9 mouse cellular contexts compared by ENCODE assay signal in the genomic region with DNA sequence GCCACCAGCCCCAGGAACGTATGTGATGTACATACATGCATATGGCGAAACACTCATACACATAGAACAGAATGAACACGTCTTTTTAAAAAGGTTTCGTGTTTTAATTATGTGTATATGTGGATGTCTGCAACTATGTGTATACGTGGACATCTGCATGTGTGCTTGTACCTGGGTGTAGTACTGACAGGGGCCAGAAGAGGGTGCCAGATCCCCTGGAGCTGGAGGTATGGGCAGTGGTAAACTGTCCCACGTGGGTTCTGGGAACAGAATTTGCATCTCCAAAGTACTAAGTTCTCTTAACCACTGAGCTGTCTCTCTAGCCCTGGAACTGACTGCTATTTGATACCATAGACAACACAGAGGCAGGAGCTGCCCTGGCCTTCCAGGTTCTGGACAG. TPM values are rescaled to one million over a fixed set of nuclear protein-coding genes. Genes with fewer than 3 reads are reported as not detected.
A peak's percentile ranks its signal among the peaks of the same experiment; 100 is the strongest.
DNase-seq lines count a peak whose midpoint lies in the region; ATAC-seq and TF ChIP-seq lines count a peak whose summit lies in the region.
"Had no signal": no experiment of that assay in that cellular context is flagged by ENCODE, and none has a peak within 500 bp of the region (broad histone marks: within the 10 kb centered on the region; RNA-seq: fewer than 3 reads in every experiment).

No protein-coding gene starts in this region.

- no peak overlapping the region for H3K4me2 ChIP-seq in lung, postnatal 0 days (replicated peaks; ENCODE audit: low read depth, low read length)
- H3K4me2 ChIP-seq in intestine, embryonic 15.5 days (replicated peaks), result no peak overlapping the region

- no peaks in the 10 kb centered on the region for H3K9me3 ChIP-seq in lung, postnatal 0 days (ENCODE audit: low read length)
- no peaks in the 10 kb centered on the region for H3K9me3 ChIP-seq in intestine, embryonic 15.5 days

- peak; percentile 72 for TF ChIP-seq CTCF in lung, postnatal 0 days (IDR thresholded peaks at IDR 0.05)

- no peak for TF ChIP-seq EP300 in lung, postnatal 0 days (IDR thresholded peaks at IDR 0.05)

- no peaks in the 10 kb centered on the region for H3K36me3 ChIP-seq in lung, postnatal 0 days (ENCODE audit: insufficient read depth, low read length)
- no peaks in the 10 kb centered on the region for H3K36me3 ChIP-seq in intestine, embryonic 15.5 days

- H3K27me3 ChIP-seq in lung, postnatal 0 days (replicated peaks; ENCODE audit: insufficient read depth, low read length), result no peaks in the 10 kb centered on the region
- H3K27me3 ChIP-seq in intestine, embryonic 15.5 days (replicated peaks), result no peaks in the 10 kb centered on the region

- H3K4me1 ChIP-seq in lung, postnatal 0 days (ENCODE audit: insufficient read depth, low read depth, low read length), result peaks cover 5% of the 10 kb centered on the region; the same call in 1 of the 2 replicates
- H3K4me1 ChIP-seq in intestine, embryonic 15.5 days (replicated peaks), result no peaks in the 10 kb centered on the region

- H3K27ac ChIP-seq in lung, postnatal 0 days (ENCODE audit: low read length), result no peak overlapping the region
- no peak overlapping the region for H3K27ac ChIP-seq in intestine, embryonic 15.5 days

- WGBS in lung, postnatal 0 days, result 77% methylated on average over 6 of the region's 6 CpGs
- 69% methylated on average over 6 of the region's 6 CpGs for whole genome bisulfite sequencing in intestine, embryonic 15.5 days

- no peak overlapping the region for H3K4me3 ChIP-seq in lung, postnatal 0 days (ENCODE audit: low read depth, low read length)
- H3K4me3 ChIP-seq in intestine, embryonic 15.5 days (replicated peaks), result no peak overlapping the region

- no peak for ATAC-seq in lung, postnatal 0 days
- no peak for ATAC-seq in intestine, embryonic 15.5 days

- no peak overlapping the region for H3K9ac ChIP-seq in lung, postnatal 0 days (replicated peaks; ENCODE audit: low read depth)
- H3K9ac ChIP-seq in intestine, embryonic 15.5 days, result no peak overlapping the region

- peak; percentile 58 for DNase-seq in gastrocnemius, postnatal 10 days
- no peak for DNase-seq in gastrocnemius, postnatal 25 days
- peak; percentile 56 for DNase-seq in right cerebral cortex, postnatal 14 days
- no peak for DNase-seq in right cerebral cortex, adult 2 months (ENCODE audit: low spot score in 2 of 2)
- DNase-seq in cerebellum, postnatal 25 days, result peak; percentile 63 to 77
- DNase-seq in lung, postnatal 0 days (ENCODE audit: low spot score), result no peak
- no peak for DNase-seq in ovary, postnatal 10 days (ENCODE audit: low spot score)

RNA-seq across cellular contexts. Expression of a gene that starts 30.4 kb away (rescaled TPM):
- under 1 TPM in 1 of 2 experiments, not detected in 1; 0.23 TPM for total RNA-seq in gastrocnemius, postnatal 10 days (2021)
- under 1 TPM in 1 of 2 experiments, not detected in 1; 0.29 TPM for total RNA-seq in gastrocnemius, postnatal 25 days (2021)
- 1.2 and 2.2 TPM in 2 replicates for polyA plus RNA-seq in lung, postnatal 0 days (2015; fragmentation: Nextera tagmentation; extraction: Ambion mirVana)
- 0.20 and 0.34 TPM in 2 replicates for polyA plus RNA-seq in intestine, embryonic 15.5 days (2015; fragmentation: Nextera tagmentation; extraction: Ambion mirVana)
- total RNA-seq: layer of hippocampus, postnatal 25 days had no signal

RNA-seq across cellular contexts. Expression of a gene that starts 58.8 kb away (rescaled TPM):
- total RNA-seq in gastrocnemius, postnatal 10 days (2021), result 10 to 100 TPM; 15.6 to 20.5 TPM
- total RNA-seq in gastrocnemius, postnatal 25 days (2021), result 1 to 10 TPM; 3.6 to 4.1 TPM
- 16.9 and 17.8 TPM in 2 replicates for polyA plus RNA-seq in lung, postnatal 0 days (2015; fragmentation: Nextera tagmentation; extraction: Ambion mirVana)
- 21.3 and 22.4 TPM in 2 replicates for polyA plus RNA-seq in intestine, embryonic 15.5 days (2015; fragmentation: Nextera tagmentation; extraction: Ambion mirVana)

Comparison
In these comparisons a context has a peak if more than half of its experiments do, and no peak if none do; other contexts are left out.
1. DNase-seq: peak in gastrocnemius, postnatal 10 days (single experiment), right cerebral cortex, postnatal 14 days (single experiment) and cerebellum, postnatal 25 days (2 of 2); none in gastrocnemius, postnatal 25 days (single experiment), right cerebral cortex, adult 2 months (0 of 2), lung, postnatal 0 days (single experiment) and ovary, postnatal 10 days (single experiment).